Mouse (Mus musculus) bone marrow macrophage, adult 2 months (primary cell): ENCODE measurements around the gene A630089N07Rik.

Experiments
- CTCF ChIP-seq: IDR thresholded peaks from 2 replicates; pipeline ENCODE4 v1.5.1; 2012; ENCODE audit warnings: low read depth, mild to moderate bottlenecking, low read length, moderate library complexity
- POLR2A ChIP-seq: IDR thresholded peaks from 2 replicates; pipeline ENCODE4 v1.6.1; 2012; ENCODE audit warnings: mild to moderate bottlenecking, low read depth, low read length, borderline replicate concordance

DNA sequence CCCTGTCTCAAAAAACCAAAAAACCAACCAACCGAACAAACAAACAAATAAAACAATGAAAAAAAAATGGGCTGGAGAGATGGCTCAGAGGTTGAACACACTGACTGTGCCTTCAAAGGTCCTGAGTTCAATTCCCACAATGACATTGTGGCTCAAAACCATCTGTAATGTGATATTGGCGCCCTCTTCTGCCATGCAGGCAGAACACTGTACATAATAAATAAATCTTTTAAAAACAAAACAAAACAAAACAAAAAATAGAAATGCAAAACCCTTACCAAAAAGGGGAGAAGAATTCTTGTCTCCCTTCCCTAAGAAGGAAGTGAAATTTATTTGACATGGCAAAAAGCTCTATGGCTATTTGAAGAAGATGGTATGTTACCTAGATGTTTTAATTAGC, 90.7 kb downstream of the A630089N07Rik start:
- TF ChIP-seq CTCF, result no peak
- TF ChIP-seq POLR2A, result no peak
